Mouse (Mus musculus): ENCODE results near the gene Tjap1. TPM values are rescaled to one million over a fixed set of nuclear protein-coding genes. Genes with fewer than 3 reads are reported as not detected.

Tjap1 gene
- total and polyA plus RNA-seq, 2 experiments from 2014 or later = 20.1 to 31.9 TPM

DNA sequence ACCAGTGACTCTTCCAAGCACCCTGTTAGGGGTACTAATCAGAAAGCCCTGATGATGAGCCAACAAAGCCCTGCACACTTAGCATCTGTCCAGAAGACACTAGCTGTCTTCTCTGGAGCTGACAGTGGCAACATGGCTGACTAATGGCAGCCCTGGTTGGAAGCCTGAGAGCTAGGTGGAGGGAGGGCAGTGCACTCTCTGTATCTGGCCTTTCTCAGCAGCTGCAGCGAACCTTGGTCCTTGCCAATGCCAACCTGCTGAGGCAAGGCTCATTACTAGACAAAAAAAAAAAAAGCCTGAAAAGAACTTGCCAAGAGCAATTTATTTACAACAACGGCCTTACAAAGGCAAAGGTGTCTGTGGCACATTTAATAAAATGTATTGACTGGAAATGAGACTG is 39.2 kb downstream of the Tjap1 start:
- WGBS = 81% methylated on average over 2 of the region's 2 CpGs
- Histone ChIP-seq H3K4me3 (ENCODE audit: low read depth, low read length) (no peak overlapping the region), H3K27ac (ENCODE audit: low read depth) (no peak overlapping the region), H3K4me2 (ENCODE audit: low read depth, low read length) (no peak overlapping the region), H3K27me3 (ENCODE audit: control insufficient read depth, insufficient read depth, low read length) (no peaks in the 10 kb centered on the region), H3K9me3 (replicated peaks; ENCODE audit: control insufficient read depth, low read length) (no peaks in the 10 kb centered on the region), H3K36me3 (replicated peaks; ENCODE audit: control insufficient read depth, insufficient read depth, low read length) (peaks cover 61% of the 10 kb centered on the region), H3K9ac (replicated peaks; ENCODE audit: low read depth, low read length) (no peak overlapping the region), H3K4me1 (ENCODE audit: control insufficient read depth, insufficient read depth) (peaks cover 7% of the 10 kb centered on the region; the same call in 1 of the 2 replicates)
- no peak for DNase-seq (ENCODE audit: low spot score)
- ATAC-seq (ENCODE audit: insufficient read depth, low read depth) = no peak
- no peak for TF ChIP-seq EP300 (IDR thresholded peaks at IDR 0.05; ENCODE audit: low read depth)
- no peak for TF ChIP-seq CTCF (IDR thresholded peaks at IDR 0.05; ENCODE audit: low read depth)

GRCm38 (mm10) chr17:46242993-46243392 is 39.8 kb downstream of the Tjap1 start:
- Histone ChIP-seq H3K4me1 (ENCODE audit: control insufficient read depth, insufficient read depth) (peaks cover 7% of the 10 kb centered on the region; the same call in 1 of the 2 replicates), H3K4me3 (ENCODE audit: low read depth, low read length) (no peak overlapping the region), H3K9me3 (replicated peaks; ENCODE audit: control insufficient read depth, low read length) (no peaks in the 10 kb centered on the region), H3K36me3 (replicated peaks; ENCODE audit: control insufficient read depth, insufficient read depth, low read length) (peaks cover 68% of the 10 kb centered on the region), H3K27ac (ENCODE audit: low read depth) (no peak overlapping the region), H3K27me3 (ENCODE audit: control insufficient read depth, insufficient read depth, low read length) (no peaks in the 10 kb centered on the region), H3K9ac (replicated peaks; ENCODE audit: low read depth, low read length) (no peak overlapping the region), H3K4me2 (ENCODE audit: low read depth, low read length) (no peak overlapping the region)
- no peak for TF ChIP-seq EP300 (IDR thresholded peaks at IDR 0.05; ENCODE audit: low read depth)
- TF ChIP-seq CTCF (IDR thresholded peaks at IDR 0.05; ENCODE audit: low read depth) = no peak
- DNase-seq (ENCODE audit: low spot score) (no peak), ATAC-seq (ENCODE audit: insufficient read depth, low read depth) (no peak)
- 80% methylated on average over 4 of the region's 4 CpGs for WGBS

DNA sequence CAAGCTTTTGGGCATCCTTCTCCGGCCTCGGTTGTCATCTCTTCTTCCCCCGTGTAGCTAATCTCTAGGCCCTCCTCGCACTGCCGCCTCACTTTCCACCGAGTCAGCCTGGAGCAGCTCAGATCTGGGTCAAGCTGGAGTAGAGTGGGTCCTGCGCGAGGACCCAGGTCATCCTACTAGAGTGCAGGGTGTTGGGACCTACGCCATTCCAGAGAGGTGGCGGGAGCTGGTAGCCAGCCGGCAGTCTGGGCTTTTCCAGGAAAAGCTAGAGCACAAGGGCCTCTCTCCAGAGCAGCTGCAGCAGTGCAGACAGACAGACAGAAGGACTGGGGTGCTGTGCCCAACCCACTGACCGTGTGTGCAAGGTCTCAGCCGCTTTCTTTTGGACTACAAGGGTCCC is 40.6 kb downstream of the Tjap1 start:
- no peak for ATAC-seq (ENCODE audit: insufficient read depth, low read depth)

GRCm38 (mm10) chr17:46241471-46241870 is 41.4 kb downstream of the Tjap1 start:
- Histone ChIP-seq H3K27ac (ENCODE audit: low read depth) (no peak overlapping the region), H3K36me3 (replicated peaks; ENCODE audit: control insufficient read depth, insufficient read depth, low read length) (peaks cover 81% of the 10 kb centered on the region), H3K4me2 (ENCODE audit: low read depth, low read length) (no peak overlapping the region), H3K4me1 (ENCODE audit: control insufficient read depth, insufficient read depth) (no peaks in the 10 kb centered on the region; the same call in 1 of the 2 replicates), H3K9ac (replicated peaks; ENCODE audit: low read depth, low read length) (no peak overlapping the region), H3K9me3 (replicated peaks; ENCODE audit: control insufficient read depth, low read length) (no peaks in the 10 kb centered on the region), H3K4me3 (ENCODE audit: low read depth, low read length) (no peak overlapping the region), H3K27me3 (ENCODE audit: control insufficient read depth, insufficient read depth, low read length) (no peaks in the 10 kb centered on the region)
- 64% methylated on average over 11 of the region's 11 CpGs for WGBS
- no peak for ATAC-seq (ENCODE audit: insufficient read depth, low read depth)
- TF ChIP-seq CTCF (IDR thresholded peaks at IDR 0.05; ENCODE audit: low read depth) (no peak), EP300 (IDR thresholded peaks at IDR 0.05; ENCODE audit: low read depth) (no peak)
- DNase-seq (ENCODE audit: low spot score) = no peak

More for the DNA sequence above, 40.6 kb downstream of the Tjap1 start:
- no peaks in the 10 kb centered on the region for H3K9me3 ChIP-seq (replicated peaks; ENCODE audit: control insufficient read depth, low read length)
- H3K4me1 ChIP-seq (ENCODE audit: control insufficient read depth, insufficient read depth) = peaks cover 7% of the 10 kb centered on the region; the same call in 1 of the 2 replicates
- DNase-seq (ENCODE audit: low spot score) = no peak
- no peak overlapping the region for H3K4me2 ChIP-seq (ENCODE audit: low read depth, low read length)
- H3K36me3 ChIP-seq (replicated peaks; ENCODE audit: control insufficient read depth, insufficient read depth, low read length) = peaks cover 73% of the 10 kb centered on the region
- no peak overlapping the region for H3K4me3 ChIP-seq (ENCODE audit: low read depth, low read length)
- 83% methylated on average over 13 of the region's 13 CpGs for WGBS
- H3K27me3 ChIP-seq (ENCODE audit: control insufficient read depth, insufficient read depth, low read length) = no peaks in the 10 kb centered on the region
- H3K9ac ChIP-seq (replicated peaks; ENCODE audit: low read depth, low read length) = no peak overlapping the region
- no peak overlapping the region for H3K27ac ChIP-seq (ENCODE audit: low read depth)
- TF ChIP-seq EP300 (IDR thresholded peaks at IDR 0.05; ENCODE audit: low read depth) (no peak), CTCF (IDR thresholded peaks at IDR 0.05; ENCODE audit: low read depth) (no peak)

- peak; percentile 48 for DNase-seq (ENCODE audit: low spot score)
- no peak overlapping the region; the same call in 1 of the 2 replicates for H3K27ac ChIP-seq (ENCODE audit: low read depth)
- ATAC-seq (ENCODE audit: insufficient read depth, low read depth) = peak; percentile 85
- H3K27me3 ChIP-seq (ENCODE audit: control insufficient read depth, insufficient read depth, low read length) = no peaks in the 10 kb centered on the region
- TF ChIP-seq CTCF (IDR thresholded peaks at IDR 0.05; ENCODE audit: low read depth) (no peak), EP300 (IDR thresholded peaks at IDR 0.05; ENCODE audit: low read depth) (no peak)
- no peak overlapping the region for H3K9ac ChIP-seq (replicated peaks; ENCODE audit: low read depth, low read length)
- peaks cover 81% of the 10 kb centered on the region for H3K36me3 ChIP-seq (replicated peaks; ENCODE audit: control insufficient read depth, insufficient read depth, low read length)
- H3K9me3 ChIP-seq (replicated peaks; ENCODE audit: control insufficient read depth, low read length) = no peaks in the 10 kb centered on the region
- H3K4me1 ChIP-seq (ENCODE audit: control insufficient read depth, insufficient read depth) = no peaks in the 10 kb centered on the region; the same call in 1 of the 2 replicates
- H3K4me3 ChIP-seq (ENCODE audit: low read depth, low read length) = no peak overlapping the region
- 33% methylated on average over 15 of the region's 15 CpGs for WGBS
- no peak overlapping the region for H3K4me2 ChIP-seq (ENCODE audit: low read depth, low read length)
These were observed 43.2 kb downstream of the Tjap1 start for GRCm38 (mm10) chr17:46239516-46240114.

DNA sequence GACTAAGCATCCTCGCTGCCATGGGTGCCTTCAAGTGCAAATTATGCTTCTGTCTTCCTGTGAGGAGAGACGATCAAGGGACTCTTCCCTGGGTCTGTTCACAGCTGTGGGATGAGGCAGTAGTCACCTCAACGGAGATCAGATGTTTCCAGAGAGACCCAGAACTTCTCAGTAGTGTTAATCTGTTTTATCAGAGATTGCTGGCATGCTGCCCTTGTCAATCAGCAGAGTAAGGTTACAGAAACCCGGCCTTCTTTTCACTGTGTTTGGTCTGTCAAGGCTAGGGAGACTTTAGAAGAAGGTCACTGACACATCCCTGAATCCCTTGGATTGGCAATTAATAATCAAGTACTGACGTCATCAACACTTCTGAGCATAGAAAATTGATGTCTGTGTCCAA is 45.3 kb downstream of the Tjap1 start:
- ATAC-seq (ENCODE audit: insufficient read depth, low read depth) (no peak), DNase-seq (ENCODE audit: low spot score) (no peak)
- H3K36me3 ChIP-seq (replicated peaks; ENCODE audit: control insufficient read depth, insufficient read depth, low read length) = peaks cover 80% of the 10 kb centered on the region
- 67% methylated on average over 5 of the region's 5 CpGs for WGBS
- H3K9ac ChIP-seq (replicated peaks; ENCODE audit: low read depth, low read length) = no peak overlapping the region
- no peaks in the 10 kb centered on the region; the same call in 1 of the 2 replicates for H3K4me1 ChIP-seq (ENCODE audit: control insufficient read depth, insufficient read depth)
- no peak overlapping the region for H3K4me2 ChIP-seq (ENCODE audit: low read depth, low read length)
- no peak overlapping the region for H3K27ac ChIP-seq (ENCODE audit: low read depth)
- no peaks in the 10 kb centered on the region for H3K27me3 ChIP-seq (ENCODE audit: control insufficient read depth, insufficient read depth, low read length)
- TF ChIP-seq EP300 (IDR thresholded peaks at IDR 0.05; ENCODE audit: low read depth) (no peak), CTCF (IDR thresholded peaks at IDR 0.05; ENCODE audit: low read depth) (no peak)
- H3K9me3 ChIP-seq (replicated peaks; ENCODE audit: control insufficient read depth, low read length) = no peaks in the 10 kb centered on the region
- no peak overlapping the region for H3K4me3 ChIP-seq (ENCODE audit: low read depth, low read length)

Data from heart, postnatal 0 days (tissue).